Mouse (Mus musculus) olfactory bulb, adult 2 months (tissue): ENCODE measurements at regions not wholly inside any gene's neighbourhood (a gene's known extent, or its start where the extent isn't known, plus 50 kb on each side); places are given as distances from the start of the nearest gene placed in this dataset.

Experiments used
- CTCF ChIP-seq: fragments of 200-500 bp; IDR thresholded peaks from 2 replicates; pipeline ENCODE4 v1.5.1; 2012; ENCODE audit warnings: low read depth, mild to moderate bottlenecking, low read length, moderate library complexity; ENCODE audit not compliant: insufficient read depth
- POLR2A ChIP-seq: fragments of 200-500 bp; IDR thresholded peaks from 2 replicates; pipeline ENCODE4 v1.6.1; 2012; ENCODE audit warnings: mild to moderate bottlenecking, low read depth, low read length, moderate library complexity; ENCODE audit not compliant: insufficient read depth

DNA sequence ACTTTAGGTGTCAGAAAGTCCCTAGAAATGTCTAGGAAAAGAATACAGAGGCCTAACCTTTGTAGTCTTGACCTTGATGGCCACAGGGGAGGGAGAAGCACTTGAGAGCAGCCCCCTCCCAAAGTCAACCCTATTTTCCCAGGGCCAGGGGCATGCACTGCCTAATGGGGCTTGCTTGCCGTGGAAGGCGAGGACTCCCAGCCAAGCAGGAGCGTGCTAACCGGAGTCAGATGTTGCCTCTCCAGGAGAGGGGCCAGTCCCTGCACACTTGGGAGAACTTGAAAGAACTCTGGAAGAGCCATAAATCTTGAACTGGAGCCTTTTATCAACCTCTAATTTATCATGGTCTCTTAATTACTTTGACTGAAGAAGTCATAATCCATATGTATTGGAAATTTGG lies 712.7 kb downstream of the Vrk1 start:
- TF ChIP-seq POLR2A (no peak), CTCF (no peak)
